Comparison of ENCODE assay signal across 16 mouse cellular contexts in genomic region chr14:57996210-57996609, GRCm38 (mm10). TPM values are rescaled to one million over a fixed set of nuclear protein-coding genes. Genes with fewer than 3 reads are reported as not detected.
DNase-seq lines count a peak whose midpoint lies in the region; ATAC-seq and TF ChIP-seq lines count a peak whose summit lies in the region.
"Had no signal": no experiment of that assay in that cellular context is flagged by ENCODE, and none has a peak within 500 bp of the region (broad histone marks: within the 10 kb centered on the region; RNA-seq: fewer than 3 reads in every experiment).

No protein-coding gene starts in this region.

- no peak overlapping the region for H3K9ac ChIP-seq in liver, embryonic 14.5 days (replicated peaks)
- no peak overlapping the region for H3K9ac ChIP-seq in liver, embryonic 12.5 days
- H3K9ac ChIP-seq in MEL (ENCODE audit: control insufficient read depth, low read depth, low read length, poor library complexity, severe bottlenecking): no peak overlapping the region
- H3K9ac ChIP-seq: forebrain, embryonic 15.5 days; hindbrain, embryonic 15.5 days had no signal

- no peak for TF ChIP-seq POLR2A in MEL (IDR thresholded peaks at IDR 0.05; ENCODE audit: control insufficient read depth in 1 of 2, insufficient read depth in 1 of 2, low read depth in 1 of 2, low read length in 2 of 2, poor library complexity in 1 of 2)

- H3K36me3 ChIP-seq in liver, embryonic 14.5 days (replicated peaks; ENCODE audit: control insufficient read depth, insufficient read depth, low read depth): no peaks in the 10 kb centered on the region
- peaks cover 22% of the 10 kb centered on the region for H3K36me3 ChIP-seq in liver, embryonic 12.5 days
- H3K36me3 ChIP-seq in MEL (ENCODE audit: control insufficient read depth in 1 of 2, insufficient read depth in 2 of 2, low read length in 2 of 2): peaks cover 5 to 18% of the 10 kb centered on the region in 2 experiments
- H3K36me3 ChIP-seq: forebrain, embryonic 15.5 days; G1E had no signal

- H3K4me1 ChIP-seq in liver, embryonic 14.5 days (replicated peaks; ENCODE audit: control insufficient read depth in 2 of 2, insufficient read depth in 2 of 2, low read length in 1 of 2): peaks cover 8 to 9% of the 10 kb centered on the region in 2 experiments
- H3K4me1 ChIP-seq in liver, embryonic 12.5 days: peaks cover 32% of the 10 kb centered on the region
- peaks cover 2 to 9% of the 10 kb centered on the region in 2 experiments; a peak in 3 of 4 replicates for H3K4me1 ChIP-seq in MEL (ENCODE audit: control insufficient read depth in 1 of 2, insufficient read depth in 2 of 2, low read length in 2 of 2)

- no peak overlapping the region for H3K4me3 ChIP-seq in liver, embryonic 14.5 days (ENCODE audit: insufficient read depth in 1 of 2, low read depth in 2 of 2, low read length in 2 of 2)
- no peak overlapping the region for H3K4me3 ChIP-seq in liver, embryonic 12.5 days
- H3K4me3 ChIP-seq in MEL (ENCODE audit: control insufficient read depth in 1 of 2, insufficient read depth in 1 of 2, low read depth in 2 of 2, low read length in 2 of 2): no peak overlapping the region
- H3K4me3 ChIP-seq: erythroblast, embryonic 14.5 days; forebrain, embryonic 15.5 days; hindbrain, embryonic 15.5 days had no signal

- H3K27ac ChIP-seq in liver, embryonic 14.5 days: no peak overlapping the region
- no peak overlapping the region for H3K27ac ChIP-seq in liver, embryonic 12.5 days
- no peak overlapping the region for H3K27ac ChIP-seq in MEL (ENCODE audit: control insufficient read depth, low read depth, low read length)
- H3K27ac ChIP-seq: forebrain, embryonic 15.5 days; hindbrain, embryonic 15.5 days had no signal

- no peak for ATAC-seq in liver, embryonic 14.5 days (ENCODE audit: insufficient read depth)
- no peak for ATAC-seq in liver, embryonic 12.5 days
- ATAC-seq: forebrain, embryonic 15.5 days had no signal

- TF ChIP-seq RAD21 in MEL (IDR thresholded peaks at IDR 0.05; ENCODE audit: low read depth, low read length): no peak; the same call in 1 of the 2 replicates

- TF ChIP-seq CTCF in liver, embryonic 14.5 days (IDR thresholded peaks at IDR 0.05; ENCODE audit: low read depth): peak; percentile 46
- peak in 2 of 3 experiments; percentile 1 to 26; a peak in 1 of 6 replicates for TF ChIP-seq CTCF in MEL (IDR thresholded peaks at IDR 0.05 in 2 of 3, conservative IDR thresholded peaks at IDR 0.05 in 1 of 3; ENCODE audit: control insufficient read depth in 1 of 3, insufficient read depth in 1 of 3, low read depth in 2 of 3, low read length in 3 of 3, poor library complexity in 1 of 3, severe bottlenecking in 1 of 3)

- no peaks in the 10 kb centered on the region for H3K27me3 ChIP-seq in liver, embryonic 14.5 days (ENCODE audit: control insufficient read depth, insufficient read depth, low read length)
- H3K27me3 ChIP-seq in liver, embryonic 12.5 days (replicated peaks): no peaks in the 10 kb centered on the region
- no peaks in the 10 kb centered on the region for H3K27me3 ChIP-seq in MEL (ENCODE audit: control insufficient read depth in 1 of 2, insufficient read depth in 2 of 2, low read length in 2 of 2)
- H3K27me3 ChIP-seq: forebrain, embryonic 15.5 days; hindbrain, embryonic 15.5 days had no signal

- 84% methylated on average over 3 of the region's 3 CpGs for WGBS in liver, embryonic 14.5 days (ENCODE audit: insufficient replicate concordance)
- 86% methylated on average over 3 of the region's 3 CpGs for WGBS in liver, embryonic 12.5 days (ENCODE audit: insufficient replicate concordance)

- H3K79me2 ChIP-seq in MEL (ENCODE audit: control insufficient read depth, insufficient read depth, low read length, poor library complexity): peaks cover 10% of the 10 kb centered on the region

- peaks cover 3% of the 10 kb centered on the region; the same call in 1 of the 2 replicates for H3K9me3 ChIP-seq in liver, embryonic 14.5 days (ENCODE audit: control insufficient read depth, low read length)
- peaks cover 11% of the 10 kb centered on the region for H3K9me3 ChIP-seq in liver, embryonic 12.5 days (replicated peaks)
- H3K9me3 ChIP-seq in MEL (replicated peaks; ENCODE audit: insufficient read depth, low read length): no peaks in the 10 kb centered on the region
- H3K9me3 ChIP-seq: forebrain, embryonic 15.5 days; hindbrain, embryonic 15.5 days had no signal

- peak; percentile 66 for DNase-seq in heart, adult 11 months
- DNase-seq in heart, adult 8-10 months (ENCODE audit: low spot score): no peak
- peak in 1 of 3 experiments; percentile 9 for DNase-seq in liver, embryonic 14.5 days (ENCODE audit: low read depth in 3 of 3, low spot score in 3 of 3)
- peak; percentile 13 for DNase-seq in MEL (ENCODE audit: low read depth, low spot score)
- DNase-seq in naive thymus-derived CD4-positive, alpha-beta T cell, adult 2 months (ENCODE audit: low read depth): peak; percentile 13
- no peak for DNase-seq in cerebellum, postnatal 4 days (ENCODE audit: low spot score in 2 of 2)
- no peak for DNase-seq in right cerebral cortex, postnatal 36 days (ENCODE audit: low spot score in 2 of 2)
- DNase-seq: adrenal gland, adult 2 months; cerebellum, adult 18-20 months; heart, postnatal 14 days; lung, postnatal 14 days had no signal

- no peak for TF ChIP-seq EP300 in liver, embryonic 14.5 days (IDR thresholded peaks at IDR 0.05; ENCODE audit: low read depth)
- TF ChIP-seq EP300 in MEL (IDR thresholded peaks at IDR 0.05; ENCODE audit: low read depth in 1 of 2, low read length in 2 of 2): no peak

- H3K4me2 ChIP-seq in liver, embryonic 14.5 days (ENCODE audit: low read depth): no peak overlapping the region
- H3K4me2 ChIP-seq in liver, embryonic 12.5 days: no peak overlapping the region
- H3K4me2 ChIP-seq: forebrain, embryonic 15.5 days; hindbrain, embryonic 15.5 days had no signal

TF ChIP-seq in MEL, 35 proteins besides CTCF, POLR2A, EP300 and RAD21:
- no peak for TF ChIP-seq POLR2AphosphoS2 (IDR thresholded peaks at IDR 0.05; ENCODE audit: low read length)
- TF ChIP-seq BHLHE40 (IDR thresholded peaks at IDR 0.05; ENCODE audit: borderline replicate concordance, low read depth, low read length): no peak
- no peak for TF ChIP-seq ELF1 (IDR thresholded peaks at IDR 0.05; ENCODE audit: low read depth, low read length)
- no peak for TF ChIP-seq NRF1 (IDR thresholded peaks at IDR 0.05; ENCODE audit: insufficient read depth, low read depth, low read length, poor library complexity, severe bottlenecking)
- TF ChIP-seq MAZ (IDR thresholded peaks at IDR 0.05; ENCODE audit: low read depth, low read length): no peak

RNA-seq across cellular contexts. Expression of gene Micu2, which starts 2.9 kb away (rescaled TPM):
- 10 to 100 TPM; 76.3 to 95.8 (median 84.0) TPM for total RNA-seq in heart, adult 8-10 months (2022)
- polyA plus RNA-seq in liver, embryonic 14.5 days (2012; rRNA removed): 9.0 and 13.6 TPM in 2 replicates
- 25.6 and 30.9 TPM in 2 replicates for polyA plus RNA-seq in liver, embryonic 14.5 days (2014; fragmentation: Nextera tagmentation; extraction: Ambion mirVana)
- 49.9 and 51.5 TPM in 2 replicates for polyA plus RNA-seq in liver, embryonic 12.5 days (2016; fragmentation: Nextera tagmentation; extraction: Ambion mirVana)
- total RNA-seq in MEL (2012; rRNA removed): 56.8 and 61.3 TPM in 2 replicates
- polyA plus RNA-seq in MEL (2012; ENCODE audit: insufficient read depth in 1 of 2, insufficient read length in 2 of 2, low read depth in 1 of 2, low replicate concordance in 2 of 2, missing spikeins in 1 of 2): 100 to 1,000 TPM in 1 of 2 experiments, 10 to 100 TPM in 1; 65.1 to 173 TPM

Comparison
In these comparisons a context has a peak if more than half of its experiments do, and no peak if none do; other contexts are left out.
1. DNase-seq: peak in heart, adult 11 months (single experiment), MEL (single experiment) and naive thymus-derived CD4-positive, alpha-beta T cell, adult 2 months (single experiment); none in heart, adult 8-10 months (single experiment), cerebellum, postnatal 4 days (0 of 2) and right cerebral cortex, postnatal 36 days (0 of 2).